Mouse (Mus musculus) hindbrain, embryonic 10.5 days (tissue): Measurements from ENCODE around the gene Zfp3. TPM values are rescaled to one million over a fixed set of nuclear protein-coding genes. Genes with fewer than 3 reads are reported as not detected.

ENCODE experiments used
- DNase-seq: peaks from one replicate; pipeline ENCODE4 v3.0.0-alpha.2; 2017; ENCODE audit warnings: low spot score
- H3K27ac ChIP-seq: fragments of 300-500 bp; sonication (generic); 2 replicates; pipeline ENCODE4 v1.5.1; 2016; ENCODE audit warnings: mild to moderate bottlenecking, moderate library complexity
- H3K27me3 ChIP-seq: fragments of 300-500 bp; sonication (generic); 2 replicates; pipeline ENCODE4 v1.6.1; 2016; ENCODE audit warnings: mild to moderate bottlenecking; ENCODE audit not compliant: poor library complexity, insufficient read depth, severe bottlenecking
- H3K36me3 ChIP-seq: fragments of 300-500 bp; sonication (generic); 2 replicates; pipeline ENCODE4 v1.6.1; 2016; ENCODE audit warnings: mild to moderate bottlenecking, moderate library complexity
- H3K4me1 ChIP-seq: fragments of 300-500 bp; sonication (generic); replicated peaks from 2 replicates; pipeline ENCODE4 v1.6.1; 2016; ENCODE audit warnings: mild to moderate bottlenecking
- H3K4me3 ChIP-seq: fragments of 300-500 bp; sonication (generic); 2 replicates; pipeline ENCODE4 v1.5.1; 2016; ENCODE audit warnings: mild to moderate bottlenecking, moderate library complexity
- H3K9me3 ChIP-seq: fragments of 300-500 bp; sonication (generic); 2 replicates; pipeline ENCODE4 v1.6.1; 2016; ENCODE audit warnings: mild to moderate bottlenecking, moderate library complexity
- WGBS: fragments of 180-500 bp; shearing (Covaris S2); methylation state at CpG from one replicate; pipeline ENCODE4 v1.1.7; 2016; 5-methylcytosine and 5-hydroxymethylcytosine counted together
- polyA plus RNA-seq: library from polyadenylated mRNA; unstranded; fragments of >200 nt; fragmentation: Nextera tagmentation; extraction: Ambion mirVana; gene quantifications from 2 replicates; pipeline ENCODE4 v1.2.1, GENCODE M21; 2016

Zfp3 gene
- polyA plus RNA-seq, result 7.2 and 8.1 TPM in 2 replicates

DNA sequence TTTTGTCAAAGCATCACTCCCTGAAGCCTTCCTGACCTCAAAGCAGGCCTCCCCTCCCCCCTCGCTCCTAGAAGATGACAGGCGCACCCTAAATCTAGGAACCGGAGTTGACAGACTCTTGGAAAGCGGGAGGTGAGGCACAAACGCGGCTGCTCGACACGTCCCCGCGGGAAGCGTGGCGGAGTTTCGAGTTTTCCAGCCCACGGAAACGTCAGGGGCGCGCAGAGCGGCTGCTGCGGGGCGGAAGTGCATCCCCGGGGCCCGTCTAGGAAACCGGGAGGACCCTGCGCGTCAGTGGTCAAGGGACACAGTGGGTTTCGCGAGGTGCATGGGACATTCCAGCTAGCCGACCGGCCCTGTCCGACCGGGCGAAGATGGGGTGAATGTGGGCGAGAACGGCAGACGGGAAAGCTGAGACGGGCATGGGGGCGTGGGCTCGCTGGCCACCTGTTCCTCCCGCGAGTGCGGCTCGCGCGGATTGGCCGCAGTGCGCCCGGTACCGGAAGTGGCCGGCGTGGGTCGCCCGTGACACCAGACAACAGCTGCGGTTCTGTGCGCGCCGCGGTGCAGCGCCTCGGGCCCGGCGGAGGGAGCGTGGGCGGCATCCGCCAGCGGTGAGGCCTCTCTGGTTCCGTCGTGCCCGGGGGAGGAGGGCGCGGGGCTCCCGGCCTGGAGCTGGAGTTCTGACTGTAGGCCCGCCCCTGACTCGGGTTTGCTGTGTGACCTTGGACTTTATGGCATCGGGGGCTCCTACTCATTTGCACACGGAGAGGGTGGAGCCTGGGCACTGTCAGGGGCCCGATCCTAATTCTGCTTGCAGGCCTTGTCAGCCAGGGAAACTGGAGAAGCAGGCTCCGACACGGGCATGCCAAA lies at the start of gene Zfp3:
Zfp3 (plus strand) TSS at position 274 of the 873 bp plus-strand sequence.
- Histone ChIP-seq H3K27me3 (0 out of 2 replicates have a peak, but pooled peaks cover 4% of the 10 kb centered on the region), H3K27ac (peak within 1 kb of the TSS; percentile 95), H3K9me3 (no peaks in the 10 kb centered on the region), H3K4me1 (peaks cover 23% of the 10 kb centered on the region), H3K4me3 (peak within 1 kb of the TSS; percentile 89), H3K36me3 (peaks cover 12% of the 10 kb centered on the region)
- under 1% methylated on average over 78 of the region's 78 CpGs for WGBS
- peak; percentile 84 for DNase-seq

GRCm38 (mm10) chr11:70715832-70716231 lies 48.2 kb upstream of the Zfp3 start:
- Histone ChIP-seq H3K4me3 (no peak overlapping the region), H3K27ac (no peak overlapping the region), H3K9me3 (no peaks in the 10 kb centered on the region), H3K27me3 (no peaks in the 10 kb centered on the region), H3K4me1 (peaks cover 3% of the 10 kb centered on the region; the same call in 1 of the 2 replicates), H3K36me3 (peaks cover 87% of the 10 kb centered on the region)
- WGBS, result 87% methylated on average over 6 of the region's 6 CpGs
- no peak for DNase-seq

- WGBS, result 76% methylated on average over 5 of the region's 5 CpGs
- Histone ChIP-seq H3K36me3 (peaks cover 88% of the 10 kb centered on the region), H3K27ac (no peak overlapping the region), H3K9me3 (no peaks in the 10 kb centered on the region), H3K27me3 (no peaks in the 10 kb centered on the region), H3K4me1 (peaks cover 3% of the 10 kb centered on the region; the same call in 1 of the 2 replicates), H3K4me3 (no peak overlapping the region)
- DNase-seq, result no peak
These were observed 45.5 kb upstream of the Zfp3 start for GRCm38 (mm10) chr11:70718481-70718880.

DNA sequence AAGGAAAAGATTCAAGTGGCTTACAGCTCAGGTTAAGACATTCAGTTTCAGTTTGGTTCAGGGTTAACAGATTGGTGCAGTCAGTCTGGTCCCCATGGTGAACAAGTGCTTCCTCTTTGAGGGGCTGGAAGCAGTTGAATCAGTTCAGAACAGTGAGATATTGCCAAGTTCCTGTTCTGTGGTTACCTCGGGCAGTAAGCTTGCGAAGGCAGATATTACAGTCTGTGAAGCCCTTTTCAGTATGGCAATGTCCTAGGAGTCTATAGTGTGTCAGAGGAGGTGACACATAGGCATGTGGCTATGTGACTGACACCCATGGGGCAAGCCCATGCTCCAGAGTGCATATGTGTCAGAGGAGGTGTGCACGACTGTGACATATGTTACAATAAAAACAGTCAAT lies 43.4 kb upstream of the Zfp3 start:
- Histone ChIP-seq H3K4me1 (no peaks in the 10 kb centered on the region), H3K27ac (no peak overlapping the region), H3K4me3 (no peak overlapping the region), H3K9me3 (no peaks in the 10 kb centered on the region), H3K36me3 (peaks cover 99% of the 10 kb centered on the region), H3K27me3 (no peaks in the 10 kb centered on the region)
- DNase-seq, result no peak
- 89% methylated on average over 3 of the region's 3 CpGs for WGBS

DNA sequence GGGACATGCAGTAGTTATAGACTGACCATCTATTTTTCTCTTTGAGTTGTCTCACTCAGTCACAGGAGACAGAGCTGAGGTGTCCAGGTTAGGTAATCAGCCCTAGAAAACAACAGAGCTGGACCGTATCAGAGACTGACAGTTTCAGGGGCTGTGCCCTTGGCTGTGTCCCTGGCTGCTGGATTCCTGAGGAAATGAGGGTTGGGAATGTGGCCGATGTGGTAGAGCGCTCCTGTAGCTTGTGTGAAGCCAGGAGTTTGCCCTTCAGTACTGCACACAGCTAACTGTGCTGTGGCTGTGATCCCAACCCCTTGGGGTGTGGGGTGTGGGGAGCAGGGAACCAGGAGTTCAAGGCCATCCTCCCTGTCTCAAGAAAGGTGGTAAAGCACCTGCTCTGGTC lies 42.9 kb upstream of the Zfp3 start:
- DNase-seq, result no peak
- peaks cover 100% of the 10 kb centered on the region for H3K36me3 ChIP-seq
- H3K4me1 ChIP-seq, result no peaks in the 10 kb centered on the region
- no peak overlapping the region for H3K27ac ChIP-seq
- WGBS, result 98% methylated on average over 3 of the region's 3 CpGs
- no peaks in the 10 kb centered on the region for H3K9me3 ChIP-seq
- H3K4me3 ChIP-seq, result no peak overlapping the region
- H3K27me3 ChIP-seq, result no peaks in the 10 kb centered on the region

GRCm38 (mm10) chr11:70724706-70725105 lies 39.3 kb upstream of the Zfp3 start:
- Histone ChIP-seq H3K27ac (no peak overlapping the region), H3K4me1 (no peaks in the 10 kb centered on the region), H3K9me3 (no peaks in the 10 kb centered on the region), H3K27me3 (no peaks in the 10 kb centered on the region), H3K36me3 (peaks cover 98% of the 10 kb centered on the region), H3K4me3 (no peak overlapping the region)
- WGBS, result 92% methylated on average over 9 of the region's 9 CpGs
- no peak for DNase-seq

DNA sequence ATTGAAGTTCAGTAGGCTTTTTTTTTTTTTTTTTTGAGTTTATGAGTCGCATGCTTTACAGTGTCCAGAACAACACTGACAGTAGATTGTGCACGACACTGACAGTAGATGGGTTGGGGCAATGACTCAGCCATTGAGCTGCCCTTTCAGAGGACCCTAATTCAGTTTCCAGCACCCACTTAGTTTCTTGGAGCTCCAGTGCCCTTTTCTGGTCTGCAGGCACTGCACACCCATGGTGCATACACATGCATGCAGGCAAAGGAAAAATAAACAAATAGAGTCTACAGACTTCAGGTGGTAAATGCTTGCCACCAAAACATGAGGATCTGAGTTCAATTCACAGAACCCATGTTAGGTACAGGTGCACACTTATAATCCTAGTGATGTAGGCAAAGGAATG lies 37.4 kb upstream of the Zfp3 start:
- 97% methylated on average over 2 of the region's 2 CpGs for WGBS
- H3K9me3 ChIP-seq, result no peaks in the 10 kb centered on the region
- no peaks in the 10 kb centered on the region for H3K27me3 ChIP-seq

GRCm38 (mm10) chr11:70727385-70727784 lies 36.6 kb upstream of the Zfp3 start:
- Histone ChIP-seq H3K27ac (no peak overlapping the region), H3K27me3 (no peaks in the 10 kb centered on the region), H3K4me3 (no peak overlapping the region), H3K9me3 (no peaks in the 10 kb centered on the region), H3K4me1 (no peaks in the 10 kb centered on the region), H3K36me3 (peaks cover 73% of the 10 kb centered on the region)
- WGBS, result 90% methylated on average over 5 of the region's 5 CpGs
- no peak for DNase-seq

More for the DNA sequence above, 37.4 kb upstream of the Zfp3 start:
- peaks cover 81% of the 10 kb centered on the region for H3K36me3 ChIP-seq
- DNase-seq, result no peak
- no peaks in the 10 kb centered on the region for H3K4me1 ChIP-seq
- H3K27ac ChIP-seq, result no peak overlapping the region
- no peak overlapping the region for H3K4me3 ChIP-seq

- DNase-seq, result no peak
- Histone ChIP-seq H3K4me3 (no peak overlapping the region), H3K4me1 (peaks cover 2% of the 10 kb centered on the region; the same call in 1 of the 2 replicates), H3K9me3 (no peaks in the 10 kb centered on the region), H3K36me3 (peaks cover 41% of the 10 kb centered on the region), H3K27me3 (no peaks in the 10 kb centered on the region), H3K27ac (no peak overlapping the region)
- 88% methylated on average over 9 of the region's 9 CpGs for WGBS
These were observed 33.5 kb upstream of the Zfp3 start for GRCm38 (mm10) chr11:70730427-70731038.

- Histone ChIP-seq H3K27me3 (no peaks in the 10 kb centered on the region), H3K4me1 (peaks cover 2% of the 10 kb centered on the region; the same call in 1 of the 2 replicates), H3K36me3 (peaks cover 35% of the 10 kb centered on the region), H3K9me3 (no peaks in the 10 kb centered on the region), H3K27ac (no peak overlapping the region), H3K4me3 (no peak overlapping the region)
- 76% methylated on average over 5 of the region's 5 CpGs for WGBS
- DNase-seq, result no peak
These were observed 32.8 kb upstream of the Zfp3 start for GRCm38 (mm10) chr11:70731178-70731577.

DNA sequence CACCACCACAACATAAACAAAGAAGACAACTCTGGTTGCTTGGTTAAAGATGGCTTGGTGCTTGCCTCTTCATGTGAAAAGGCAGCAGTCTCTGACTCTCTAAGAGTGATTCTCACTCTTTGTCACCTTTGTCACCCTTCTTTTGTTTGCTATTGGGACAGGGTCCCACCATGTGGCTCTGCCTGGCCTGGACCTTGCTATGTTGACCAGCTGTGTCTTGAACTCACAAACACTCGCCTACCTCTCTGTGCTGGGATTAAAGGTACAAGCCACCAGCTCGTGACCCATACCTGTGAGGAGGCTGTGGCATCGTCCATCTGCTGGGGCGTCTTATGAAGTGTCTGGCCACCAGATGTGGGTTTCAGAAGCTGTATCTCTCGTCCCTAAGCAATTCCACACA lies 30.8 kb upstream of the Zfp3 start:
- Histone ChIP-seq H3K27ac (no peak overlapping the region), H3K9me3 (no peaks in the 10 kb centered on the region), H3K27me3 (no peaks in the 10 kb centered on the region), H3K4me3 (no peak overlapping the region), H3K4me1 (peaks cover 2% of the 10 kb centered on the region; the same call in 1 of the 2 replicates), H3K36me3 (peaks cover 14% of the 10 kb centered on the region)
- WGBS, result 58% methylated on average over 5 of the region's 5 CpGs
- no peak for DNase-seq

DNA sequence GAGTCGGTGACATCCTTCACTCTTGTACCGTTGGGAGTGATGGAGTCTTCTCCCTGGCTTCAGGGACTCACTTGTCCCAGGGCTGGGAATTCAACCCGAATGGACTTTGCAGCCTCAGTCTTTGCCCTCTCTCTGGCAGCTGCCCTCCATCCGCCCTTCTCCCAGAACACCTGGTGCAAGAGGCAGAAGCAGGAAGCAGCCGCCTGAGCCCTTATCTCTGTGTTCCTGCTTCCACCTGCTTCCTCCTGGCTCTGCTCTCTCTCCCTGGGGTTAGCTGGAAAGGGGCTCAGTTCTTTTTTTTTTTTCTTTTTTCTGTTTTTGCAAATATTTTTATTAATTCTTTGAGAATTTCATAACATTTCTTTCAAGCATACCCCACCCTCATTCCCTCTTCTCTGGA lies 26.3 kb upstream of the Zfp3 start:
- Histone ChIP-seq H3K27me3 (no peaks in the 10 kb centered on the region), H3K9me3 (no peaks in the 10 kb centered on the region), H3K4me1 (peaks cover 2% of the 10 kb centered on the region), H3K27ac (no peak overlapping the region), H3K36me3 (no peaks in the 10 kb centered on the region), H3K4me3 (no peak overlapping the region)
- WGBS, result 78% methylated on average over 5 of the region's 5 CpGs
- DNase-seq, result no peak

DNA sequence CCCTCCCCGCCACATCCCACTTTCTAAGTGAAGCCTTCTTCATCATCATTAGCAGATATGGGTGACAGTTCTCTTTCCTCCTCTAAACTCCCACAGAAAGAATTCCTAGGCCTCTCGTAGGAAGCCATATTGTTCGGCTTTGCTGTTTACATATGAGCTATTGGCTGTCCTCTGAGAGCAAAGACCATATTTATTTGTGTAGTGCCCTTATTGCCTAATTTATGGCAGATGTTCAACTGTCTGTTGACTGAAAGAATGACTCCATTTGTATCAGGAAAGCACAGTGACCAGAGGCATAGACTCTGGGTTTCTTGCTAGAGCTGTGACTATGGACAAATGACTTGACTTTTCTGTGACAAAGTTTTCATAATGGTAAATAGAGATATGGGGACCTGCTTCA lies 22.4 kb upstream of the Zfp3 start:
- Histone ChIP-seq H3K4me1 (peaks cover 5% of the 10 kb centered on the region; the same call in 1 of the 2 replicates), H3K4me3 (no peak overlapping the region), H3K27ac (no peak overlapping the region), H3K36me3 (no peaks in the 10 kb centered on the region), H3K27me3 (no peaks in the 10 kb centered on the region), H3K9me3 (no peaks in the 10 kb centered on the region)
- 96% methylated on average over 3 of the region's 3 CpGs for WGBS
- DNase-seq, result no peak
